Mouse (Mus musculus) thymus, postnatal 25 days (tissue): ENCODE data around the gene Cypt1.

Experiments used
- DNase-seq: peaks from one replicate; pipeline ENCODE4 v3.0.0; 2022

Cypt1 gene

DNA sequence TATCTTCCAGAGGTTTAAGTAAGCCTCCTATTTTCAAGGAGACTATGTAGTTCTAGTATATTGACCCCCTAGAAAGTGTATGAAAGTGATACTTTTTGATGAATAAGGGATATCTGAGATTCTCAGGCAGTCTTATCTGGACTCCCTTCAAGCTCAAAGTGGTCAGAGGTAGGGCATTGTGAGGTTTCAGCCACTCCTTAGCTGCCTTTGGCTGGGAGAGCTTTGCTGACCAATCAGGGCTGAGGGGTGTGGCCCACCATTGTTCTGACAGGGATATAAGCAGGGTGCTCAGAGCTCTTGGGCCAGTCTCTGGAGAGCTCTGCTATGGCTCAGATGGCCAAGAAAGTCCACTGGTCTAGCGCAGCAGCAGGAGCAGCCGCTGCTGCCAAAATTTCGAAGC, at the start of gene Cypt1:
Gene Cypt1, plus strand, starts transcription at position 301 of the 400 bp plus-strand sequence.
- no peak for DNase-seq

DNA sequence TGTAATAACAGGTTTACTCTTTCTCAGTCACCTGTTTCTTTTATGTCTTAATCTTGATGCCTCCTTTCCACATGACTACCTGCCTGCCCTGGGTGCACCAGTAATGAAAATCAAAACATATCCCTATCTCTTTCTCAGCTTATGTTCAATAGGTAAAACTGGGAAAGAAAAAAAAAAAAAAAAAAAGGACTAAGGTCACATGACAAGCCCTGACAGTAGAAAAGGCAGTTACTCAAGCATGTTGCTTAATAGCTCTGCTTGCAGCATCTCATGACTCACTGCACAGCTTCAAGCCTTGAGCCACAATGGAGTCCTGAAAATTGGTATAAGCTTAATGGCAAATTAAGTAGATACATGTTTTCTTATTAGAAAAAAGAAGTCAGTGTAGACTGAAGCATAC, 24.1 kb downstream of the Cypt1 start:
- DNase-seq = no peak

DNA sequence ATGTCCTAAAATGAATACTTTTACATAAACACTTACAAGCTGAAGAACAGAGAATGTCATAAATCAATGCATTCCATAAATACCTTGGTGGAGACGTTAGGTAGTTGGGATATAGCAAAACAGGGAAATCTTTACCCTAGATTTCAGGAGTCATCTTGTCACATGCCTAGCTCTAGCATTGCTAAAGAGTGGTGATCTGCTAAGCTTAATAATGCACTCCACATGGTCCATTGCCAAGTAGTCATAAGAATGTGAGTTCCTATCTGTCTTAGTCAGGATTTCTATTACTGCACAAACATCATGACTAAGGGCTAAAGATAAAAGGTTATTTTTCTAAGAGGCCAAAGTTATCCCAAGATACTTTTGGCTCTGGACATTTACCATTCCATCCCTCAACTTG, 34.4 kb downstream of the Cypt1 start:
- DNase-seq = no peak

DNA sequence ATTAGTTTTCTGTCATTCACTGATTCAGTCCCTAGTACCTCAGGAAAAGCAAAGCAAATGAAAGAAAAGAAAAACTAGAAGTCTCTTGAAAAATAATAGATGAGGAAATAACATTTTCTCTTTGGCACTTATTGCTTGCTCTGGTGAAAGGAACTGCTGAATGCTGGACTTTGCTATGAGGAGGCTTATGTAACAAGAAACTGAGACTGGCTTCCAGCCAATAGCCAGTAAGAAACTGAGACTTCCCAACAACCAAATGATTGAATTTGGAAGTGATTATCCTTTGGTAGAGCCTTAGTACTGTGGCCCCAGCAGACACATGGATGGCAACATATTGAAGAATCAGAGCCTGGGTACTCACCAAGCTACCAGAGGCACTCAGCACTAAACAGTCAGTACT, 35.8 kb downstream of the Cypt1 start:
- no peak for DNase-seq
